Mouse (Mus musculus) lung, postnatal 0 days (tissue): ENCODE data around the gene Pcdh20.

Source experiments
- CTCF ChIP-seq: IDR thresholded peaks from 2 replicates; pipeline ENCODE4 v1.5.1; 2016; ENCODE audit warnings: antibody characterized with exemption, mild to moderate bottlenecking
- EP300 ChIP-seq: IDR thresholded peaks from 2 replicates; pipeline ENCODE4 v1.6.1; 2016; ENCODE audit warnings: antibody characterized with exemption, mild to moderate bottlenecking, control low read depth

DNA sequence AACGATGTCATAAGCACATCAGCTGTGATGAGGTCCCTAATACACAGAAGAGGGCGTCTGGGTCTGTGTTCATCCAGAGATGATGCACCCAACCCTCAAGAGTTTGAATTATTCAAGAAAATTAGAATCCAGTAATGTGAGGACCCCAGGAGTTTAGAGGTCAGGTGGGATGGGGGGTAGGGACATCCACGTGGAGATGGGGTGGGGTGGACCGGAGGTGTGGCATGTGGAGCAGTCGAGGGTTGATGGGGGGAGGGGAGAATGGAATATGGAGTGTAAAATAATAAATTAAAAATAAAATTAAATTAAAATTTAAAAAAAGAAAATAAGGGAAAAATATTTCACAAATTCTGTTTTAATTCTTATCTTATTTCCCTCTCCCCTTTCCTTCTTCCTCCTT, 27.9 kb downstream of the Pcdh20 start:
- TF ChIP-seq CTCF (no peak), EP300 (no peak)
